Mouse (Mus musculus): ENCODE results near the gene Ank2.
"Not testable (repeated sequence)": the region's sequence is repeated elsewhere in the genome, so short reads cannot be mapped to it uniquely, and the experiment has no call there.

The Ank2 gene

DNA sequence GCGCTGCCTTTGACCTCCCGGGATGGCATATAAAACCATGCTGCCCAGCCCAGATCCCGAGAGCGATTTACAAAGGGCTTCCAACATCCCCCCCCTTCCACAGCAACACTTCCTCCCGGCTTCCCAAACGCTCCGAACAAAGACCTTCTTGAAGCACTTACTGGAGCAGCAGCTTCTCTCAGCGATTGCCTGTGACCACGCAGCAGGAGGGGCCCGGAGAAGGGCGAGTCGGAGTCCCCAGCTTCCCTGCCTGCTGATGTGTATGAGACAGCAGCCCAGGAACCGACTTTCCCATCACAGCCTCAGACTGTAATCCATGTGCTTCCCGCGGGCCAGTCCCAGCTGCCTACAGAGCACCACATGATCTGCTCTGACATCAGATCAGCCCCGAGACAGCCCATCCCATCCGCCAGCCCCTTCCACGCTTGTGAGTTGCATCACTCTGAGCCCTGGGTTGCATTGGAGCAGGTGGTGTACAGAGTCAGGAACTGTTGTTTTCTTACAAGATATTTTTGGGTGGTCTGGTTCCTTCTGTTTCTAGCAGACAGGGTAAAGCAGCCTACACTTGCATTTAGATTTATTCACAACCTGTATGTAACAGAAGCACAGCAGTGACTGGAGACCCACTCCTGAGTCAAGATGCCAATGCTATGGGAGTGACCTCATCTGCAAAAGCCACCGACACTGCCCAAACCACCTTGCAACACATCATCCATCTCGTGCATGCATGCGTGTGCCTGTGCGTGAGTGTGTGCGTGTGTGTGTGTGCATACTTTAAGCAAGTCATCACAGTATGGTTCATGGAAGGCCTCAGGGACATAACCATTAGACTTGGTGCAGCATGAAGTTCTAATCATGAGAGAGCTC is 90.2 kb downstream of the Ank2 start:
- DNase-seq: peak; percentile 99

DNA sequence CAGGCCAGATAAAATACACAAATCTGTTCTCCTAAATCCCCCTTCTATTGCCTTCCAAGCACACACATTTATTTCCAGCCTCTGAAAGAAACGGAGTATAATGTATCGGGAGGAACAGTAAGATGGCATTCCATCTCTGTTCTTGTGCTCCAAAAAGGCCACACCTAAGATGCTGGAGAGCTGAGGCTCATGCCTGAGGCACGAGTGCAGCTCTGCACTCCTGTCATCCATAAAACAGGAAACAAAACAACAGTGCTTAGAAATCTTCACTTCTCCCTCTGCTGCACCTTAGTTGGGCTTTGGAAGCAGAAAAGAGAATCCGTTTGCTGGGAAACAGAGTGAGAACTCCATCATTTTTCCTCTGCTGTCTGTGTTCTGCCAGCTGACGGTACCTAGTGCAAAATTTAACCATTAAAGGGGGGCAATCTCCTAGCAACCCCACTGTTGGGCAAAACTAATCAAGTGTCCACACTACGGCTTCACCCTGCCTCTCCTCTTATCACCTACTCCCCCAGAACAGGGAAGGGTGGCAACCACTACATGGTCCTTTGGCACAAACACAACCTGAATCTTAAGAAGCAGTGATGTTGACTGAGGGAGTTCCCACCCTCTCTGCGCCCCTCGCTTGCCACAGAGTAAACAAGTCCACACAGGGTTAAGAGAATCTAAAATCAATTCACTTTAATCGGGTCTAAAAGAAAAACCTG is 91.1 kb downstream of the Ank2 start:
- DNase-seq: no peak

DNA sequence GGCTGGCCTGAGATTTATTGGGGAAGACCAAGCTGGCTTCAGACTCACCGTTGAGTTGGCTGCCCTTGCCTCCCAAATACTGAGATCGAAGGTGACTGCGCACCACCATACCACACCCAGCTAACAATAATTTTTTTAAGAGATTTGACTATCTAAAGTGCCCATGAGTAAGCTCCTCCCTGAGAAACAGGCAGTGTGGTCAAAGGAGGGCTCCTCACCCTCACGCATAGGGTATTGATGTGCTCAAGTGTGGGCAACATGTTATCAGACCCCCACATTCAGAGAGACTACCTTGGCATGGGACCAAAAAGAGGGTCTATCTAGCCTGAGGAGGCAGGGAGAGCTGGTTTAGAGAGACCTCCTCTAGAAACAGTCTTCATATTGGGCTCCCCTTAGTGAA is 92.3 kb downstream of the Ank2 start:
- no peak for DNase-seq

DNA sequence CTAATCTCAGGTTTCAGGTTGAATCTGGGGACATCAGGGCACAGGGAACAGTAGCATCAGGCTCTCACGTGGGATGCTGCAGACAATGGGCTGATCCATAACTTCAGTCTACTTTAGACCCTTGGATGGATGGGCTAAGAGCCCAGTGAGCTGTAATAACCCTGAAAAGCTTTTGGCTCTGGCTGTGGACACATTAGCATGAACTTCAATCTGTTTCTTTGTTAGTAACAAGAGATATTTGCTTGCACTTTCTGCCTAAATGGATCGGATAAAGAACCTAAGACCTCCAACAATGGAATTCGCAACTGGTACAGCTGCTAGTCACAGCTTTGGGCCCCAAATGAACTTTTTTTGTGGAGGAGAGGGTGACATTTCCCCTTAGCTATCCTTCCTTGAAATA is 94.8 kb downstream of the Ank2 start:
- DNase-seq: no peak

DNA sequence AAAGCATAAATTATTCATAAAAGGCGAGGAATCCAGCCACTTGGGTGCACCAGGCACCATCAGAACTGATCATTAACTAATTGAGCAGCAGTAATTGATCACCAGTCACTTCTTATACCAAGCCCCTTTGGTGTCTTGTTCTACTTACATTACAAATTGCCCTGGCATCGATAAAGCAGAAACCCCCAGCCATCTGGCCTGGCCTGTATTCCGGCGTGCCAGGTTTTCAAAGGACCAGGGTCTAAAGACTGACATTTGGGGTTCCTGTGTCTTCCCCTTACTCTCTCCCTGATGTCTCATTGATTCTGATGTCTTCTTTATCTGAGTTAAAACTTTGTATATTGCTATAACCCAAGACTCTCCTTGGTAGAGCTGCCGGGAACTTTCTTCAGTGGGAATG is 98.2 kb downstream of the Ank2 start:
- DNase-seq: peak; percentile 83

DNA sequence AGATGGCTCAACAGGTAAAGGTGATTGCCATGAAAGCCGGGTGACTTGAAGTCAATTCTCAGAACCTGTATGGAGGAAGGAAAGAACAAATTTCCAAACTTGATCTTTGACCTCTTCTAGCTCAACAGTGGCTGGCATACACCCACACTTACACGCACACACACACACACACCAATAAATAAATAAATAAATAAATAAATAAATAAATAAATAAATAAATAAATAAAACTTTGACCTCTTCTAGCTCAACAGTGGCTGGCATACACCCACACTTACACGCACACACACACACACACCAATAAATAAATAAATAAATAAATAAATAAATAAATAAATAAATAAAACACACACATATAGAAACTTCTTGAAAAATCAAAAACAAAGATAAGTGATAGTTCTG is 98.7 kb downstream of the Ank2 start:
- DNase-seq: not testable (repeated sequence)

DNA sequence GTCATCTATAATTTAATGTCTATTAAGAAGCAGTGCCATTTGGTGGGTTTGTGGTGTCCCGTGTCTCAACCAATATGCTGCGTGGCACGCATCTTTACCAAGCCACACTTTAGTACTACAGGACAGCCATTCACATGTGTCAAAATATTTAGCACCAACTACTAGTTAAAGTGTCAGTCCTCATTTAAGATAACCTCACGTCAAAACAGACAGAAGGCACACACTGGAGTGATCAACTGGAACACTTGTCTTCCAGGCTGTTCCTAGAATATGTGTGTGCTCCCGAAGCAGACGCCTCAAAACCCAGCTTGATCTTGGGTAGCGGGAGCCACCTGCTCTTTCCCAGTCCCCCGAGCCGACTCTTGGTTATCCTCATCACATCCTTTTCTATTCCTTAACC is 101.4 kb downstream of the Ank2 start:
- no peak for DNase-seq

DNA sequence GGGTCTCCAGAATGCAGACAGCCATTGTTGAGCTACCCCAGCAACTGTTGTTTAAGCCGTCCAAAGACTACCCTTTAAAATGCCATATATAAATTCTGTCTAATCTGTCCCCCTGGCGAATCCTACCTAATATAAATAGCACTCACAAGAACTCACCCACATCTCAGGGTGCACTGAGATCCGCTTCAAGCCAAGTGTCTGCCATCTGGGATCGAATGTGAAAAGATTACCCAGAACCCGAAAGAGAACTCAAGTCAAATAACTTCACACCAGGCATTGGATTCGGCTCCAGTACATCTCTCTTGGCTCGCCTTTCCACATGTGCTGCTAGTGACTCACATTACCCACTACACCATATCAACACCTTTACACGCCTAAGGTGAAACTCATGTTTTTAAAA is 103.9 kb downstream of the Ank2 start:
- DNase-seq: no peak

DNA sequence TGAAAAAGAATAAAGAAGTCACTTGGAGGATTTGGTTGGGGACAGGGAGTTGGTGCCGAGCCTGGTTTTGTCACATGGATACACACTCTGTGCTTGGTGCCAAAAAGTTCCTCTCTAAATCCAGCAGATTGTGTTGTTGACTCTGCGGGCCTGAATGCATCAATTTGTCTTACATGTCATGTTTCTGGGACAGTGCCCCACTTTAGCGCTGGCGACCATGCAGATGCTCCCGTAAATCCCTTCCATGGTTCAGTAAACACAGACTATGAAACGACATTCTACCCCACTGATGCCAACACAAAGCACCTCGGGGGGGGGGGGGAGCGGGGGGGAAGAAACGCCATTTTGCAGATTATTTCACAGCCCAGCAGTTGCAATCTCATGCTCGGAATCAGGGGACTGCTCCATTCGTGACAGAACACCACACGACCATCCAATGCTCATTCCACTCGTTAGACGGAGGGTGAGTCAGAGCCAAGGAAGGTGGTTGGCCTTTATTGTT is 112.1 kb downstream of the Ank2 start:
- peak; percentile 39 for DNase-seq

DNA sequence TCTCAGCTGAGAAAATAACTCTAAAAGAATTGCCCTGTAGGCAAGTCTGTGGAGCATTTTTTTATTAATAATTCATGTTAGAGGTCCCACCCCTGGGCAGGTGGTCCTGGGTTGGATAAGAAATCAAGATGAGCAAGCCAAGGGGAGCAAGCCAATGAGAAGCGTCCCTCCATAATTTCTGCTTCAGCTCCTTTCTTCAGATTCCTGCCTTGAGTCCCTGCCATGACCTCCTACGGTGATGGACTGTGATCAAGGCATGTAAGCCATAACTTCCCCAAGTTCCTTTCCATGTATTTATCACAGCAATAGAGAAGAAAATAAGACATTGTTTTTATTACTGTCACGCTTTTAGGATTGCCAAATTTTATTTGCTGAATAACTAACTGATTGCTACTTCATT is 115.9 kb downstream of the Ank2 start:
- peak; percentile 66 for DNase-seq

DNA sequence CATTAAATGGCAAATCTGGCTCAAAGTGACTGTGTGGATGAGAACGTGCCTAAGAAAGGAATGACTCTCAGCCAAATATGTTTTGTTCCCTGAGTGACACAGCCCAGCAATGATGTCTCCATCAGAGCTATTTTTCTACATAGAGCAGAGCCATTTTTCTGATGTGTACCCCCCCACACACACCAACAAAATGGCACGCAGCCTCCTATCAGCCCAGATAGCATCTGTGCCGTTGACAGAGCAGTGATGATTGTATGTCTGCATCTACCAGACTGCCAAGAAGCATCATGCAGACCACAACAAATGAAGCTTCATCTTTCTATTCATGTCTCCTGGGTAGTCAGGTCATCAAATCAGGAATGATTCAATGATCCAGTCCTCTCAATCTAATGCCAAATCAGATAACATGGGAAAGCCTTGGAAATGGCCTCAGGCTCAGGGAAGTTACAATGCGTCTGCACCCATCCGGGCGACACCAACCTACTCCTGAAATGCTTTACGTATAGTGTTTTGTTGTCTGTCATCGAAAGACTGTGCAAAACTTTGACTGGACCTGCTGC is 122.2 kb downstream of the Ank2 start:
- DNase-seq: peak; percentile 74

DNA sequence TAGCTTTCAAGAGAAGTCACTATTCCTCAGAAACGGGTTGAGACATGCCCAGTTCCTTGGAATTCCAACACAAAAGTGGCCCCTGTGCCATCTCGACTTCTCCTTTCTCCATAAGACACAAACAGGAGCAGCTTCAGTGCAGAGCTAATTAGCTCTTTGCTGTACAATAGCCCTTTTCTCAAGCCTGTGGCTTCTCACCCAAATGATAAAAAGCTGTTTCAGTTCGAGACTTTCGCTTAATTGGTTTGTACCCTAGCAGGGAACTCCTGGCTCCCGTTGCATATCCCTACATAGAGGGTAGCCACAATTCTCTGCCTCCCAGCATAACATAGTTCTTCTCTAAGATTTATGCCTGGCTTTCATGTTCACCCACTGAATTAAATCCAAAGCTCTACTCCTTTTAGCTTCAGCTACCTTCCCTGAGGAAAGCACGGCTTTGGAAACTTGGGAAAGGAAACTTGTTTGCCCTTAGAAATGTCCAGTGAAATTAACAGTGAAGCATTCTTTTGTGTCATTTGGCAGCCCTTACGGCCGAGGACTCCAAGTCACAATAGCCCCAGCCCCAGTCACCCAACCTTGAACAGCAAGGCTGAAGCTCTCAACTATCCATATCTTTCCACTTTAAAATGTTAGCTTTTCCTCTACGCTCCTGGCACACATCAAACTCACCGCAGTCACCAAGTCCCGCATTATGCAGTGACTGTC is 123.0 kb downstream of the Ank2 start:
- DNase-seq: peak; percentile 66

DNA sequence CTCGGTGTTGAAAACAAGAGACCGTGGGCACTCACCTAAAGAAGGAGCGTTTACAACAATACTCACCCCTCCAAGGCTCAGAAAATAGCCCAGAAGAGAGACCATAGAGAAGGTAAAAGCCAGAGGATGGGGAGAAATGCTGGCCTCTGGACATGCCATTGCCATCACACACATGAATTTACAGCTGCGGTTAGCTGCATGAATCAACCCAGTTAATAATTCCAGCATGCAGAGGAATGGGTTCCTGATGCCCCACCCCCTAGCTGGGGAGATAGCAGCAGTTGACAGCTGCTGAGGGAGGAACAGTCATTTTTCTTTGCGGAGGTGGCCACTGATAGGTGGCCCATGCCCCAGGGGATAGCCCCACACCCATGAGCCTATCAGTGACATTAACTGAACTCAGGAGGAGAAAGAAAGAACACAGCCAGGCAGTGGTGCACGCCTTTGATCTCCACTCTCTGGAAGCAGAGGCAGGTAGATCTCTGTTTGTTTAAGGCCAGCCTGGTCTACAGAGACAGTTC is 124.9 kb downstream of the Ank2 start:
- peak; percentile 84 for DNase-seq

DNA sequence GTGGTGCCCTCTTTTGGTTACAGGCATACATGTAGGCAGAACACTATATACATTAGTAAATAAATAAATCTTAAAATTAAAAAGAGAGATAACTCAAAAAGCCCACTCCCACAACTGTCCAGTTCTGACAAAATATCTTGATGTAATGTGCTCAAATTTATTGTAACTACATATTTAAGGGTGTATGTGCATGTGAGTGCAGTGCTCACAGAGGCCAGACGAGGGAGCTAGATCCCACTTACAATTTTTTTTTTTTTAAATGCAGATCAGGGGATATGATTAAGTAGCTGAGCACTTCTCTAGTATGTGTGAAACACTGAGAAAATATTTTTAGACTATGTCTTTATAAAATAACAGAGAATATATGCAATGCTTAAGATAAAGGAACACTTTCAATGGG is 127.4 kb downstream of the Ank2 start:
- no peak for DNase-seq

DNA sequence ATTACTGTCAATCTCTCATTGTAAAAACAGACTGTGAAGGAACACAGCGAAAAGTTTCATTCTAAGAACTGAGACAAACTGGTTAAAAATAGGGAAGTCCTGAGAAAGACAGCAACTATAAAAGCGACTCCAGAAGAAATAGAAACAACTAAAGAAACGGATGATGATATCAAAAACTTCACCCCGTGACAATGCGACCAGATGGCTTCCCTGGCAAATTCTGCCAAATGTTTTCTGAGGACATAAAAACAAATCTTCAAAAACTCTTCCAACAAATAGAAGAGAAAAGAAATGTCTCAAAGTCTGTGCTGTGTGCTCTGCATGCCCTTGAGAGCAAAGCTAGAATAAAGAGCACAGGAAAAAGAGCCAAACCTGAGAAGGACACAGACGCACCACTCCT is 129.6 kb downstream of the Ank2 start:
- peak; percentile 24 for DNase-seq

DNA sequence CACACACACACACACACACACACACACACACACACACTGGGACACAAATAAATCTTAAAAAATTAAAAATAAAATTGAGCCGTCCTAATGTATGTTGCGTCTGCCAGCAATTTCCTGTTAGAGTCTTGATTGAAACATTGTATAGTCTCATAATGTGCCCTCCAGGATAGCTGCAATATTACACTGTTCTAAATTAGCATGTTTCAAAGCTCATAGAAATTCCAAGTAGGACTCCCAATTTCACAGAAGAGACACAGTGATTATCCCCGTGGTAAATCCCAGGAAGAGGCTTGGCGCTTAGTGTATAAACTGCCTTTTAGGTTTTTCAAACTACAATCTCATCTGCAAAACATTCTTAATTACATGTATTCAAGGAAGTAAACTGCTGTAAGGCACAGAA is 131.7 kb downstream of the Ank2 start:
- DNase-seq: peak; percentile 44

DNA sequence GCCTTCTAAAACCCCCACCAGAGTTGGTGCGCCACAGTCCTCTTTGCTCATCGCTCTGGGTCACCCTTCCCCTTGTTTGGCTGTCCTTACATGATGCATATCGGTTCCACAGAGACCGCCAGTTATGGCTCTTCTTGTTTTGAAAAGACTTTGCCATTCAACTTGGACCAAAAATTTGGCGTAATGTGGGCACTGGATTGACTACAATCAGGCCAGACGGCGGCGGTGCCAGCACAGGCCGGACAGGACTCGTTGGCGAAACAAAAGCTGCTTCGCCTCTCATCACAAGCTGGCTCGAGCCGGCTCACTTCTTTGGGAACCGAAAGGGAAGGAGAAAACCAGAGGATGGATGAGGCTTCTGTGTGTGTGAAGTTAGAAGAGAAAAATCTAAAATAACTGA is 135.6 kb downstream of the Ank2 start:
- DNase-seq: peak; percentile 84

DNA sequence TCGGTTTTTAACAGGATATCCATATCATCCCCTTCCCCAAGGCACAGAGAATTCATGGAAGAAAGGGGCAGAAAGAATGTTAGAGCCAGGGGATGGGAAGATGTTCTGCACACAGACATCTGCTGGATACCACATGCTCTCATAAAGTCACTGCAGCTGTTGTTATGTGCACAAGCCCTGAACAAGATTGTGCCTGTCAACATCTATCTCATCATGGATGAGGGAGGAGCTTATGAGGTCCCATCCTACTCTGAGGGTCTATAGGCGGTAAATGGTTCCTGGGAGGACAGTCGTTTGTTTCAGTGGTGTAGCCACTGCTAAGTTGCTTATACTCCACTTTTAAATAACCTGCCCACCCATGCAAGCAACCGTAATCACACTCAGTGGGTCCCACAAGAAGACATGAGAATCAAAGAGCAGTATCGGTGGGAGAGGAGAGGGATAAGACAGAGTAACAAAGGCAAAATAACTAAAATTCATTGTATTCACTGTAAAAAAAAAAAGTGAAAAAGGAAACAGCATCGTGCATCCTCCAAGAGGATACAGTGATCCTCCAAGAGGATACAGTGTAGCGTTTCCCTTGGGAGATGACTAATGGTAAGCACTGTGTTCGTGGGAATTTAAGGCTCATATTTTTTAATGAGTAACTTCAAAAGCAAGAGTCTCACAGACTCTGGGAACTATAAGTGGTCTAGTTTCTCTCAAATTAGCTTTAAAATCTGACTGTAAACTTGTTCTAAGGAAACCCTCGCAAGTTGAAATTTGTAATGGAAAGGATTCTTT is 136.3 kb downstream of the Ank2 start:
- peak; percentile 88 for DNase-seq

DNA sequence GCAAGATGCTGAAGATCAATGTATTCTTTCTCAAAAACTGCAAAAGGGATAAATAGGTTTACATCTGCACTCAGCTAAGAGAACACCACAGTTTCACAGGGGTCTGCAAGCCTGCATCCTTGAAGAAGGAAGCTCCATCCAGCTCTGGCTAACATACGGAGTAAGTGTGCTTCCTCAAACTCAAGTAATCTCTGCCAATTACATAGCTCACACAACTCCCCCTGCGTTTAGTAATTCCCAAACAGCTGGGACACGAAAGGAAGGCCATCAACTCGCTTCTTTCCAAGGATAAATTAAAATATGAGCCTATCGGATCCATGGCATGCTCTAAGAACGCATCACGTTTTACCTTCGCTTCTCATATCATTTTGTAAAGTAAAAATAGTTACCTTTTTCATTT is 137.3 kb downstream of the Ank2 start:
- DNase-seq: peak; percentile 94

DNA sequence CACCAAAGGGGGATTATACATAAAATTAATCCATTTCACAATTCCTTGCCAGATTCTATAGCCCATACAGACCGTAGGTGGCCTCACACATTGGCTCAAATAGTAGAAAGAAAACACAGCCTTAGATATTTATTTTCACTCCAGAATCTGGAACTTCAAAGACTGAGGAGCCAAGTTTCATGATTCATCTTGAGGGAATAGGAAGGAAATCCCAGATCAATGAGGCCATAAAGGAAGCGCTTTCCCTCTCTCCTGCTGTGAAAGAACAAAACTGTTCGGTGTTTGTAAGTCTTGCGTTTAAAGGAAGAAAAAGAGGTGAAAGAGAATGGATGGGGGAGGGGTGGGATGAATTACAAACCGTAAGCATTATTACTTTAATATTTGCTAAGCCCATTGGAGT is 137.8 kb downstream of the Ank2 start:
- peak; percentile 78 for DNase-seq

DNA sequence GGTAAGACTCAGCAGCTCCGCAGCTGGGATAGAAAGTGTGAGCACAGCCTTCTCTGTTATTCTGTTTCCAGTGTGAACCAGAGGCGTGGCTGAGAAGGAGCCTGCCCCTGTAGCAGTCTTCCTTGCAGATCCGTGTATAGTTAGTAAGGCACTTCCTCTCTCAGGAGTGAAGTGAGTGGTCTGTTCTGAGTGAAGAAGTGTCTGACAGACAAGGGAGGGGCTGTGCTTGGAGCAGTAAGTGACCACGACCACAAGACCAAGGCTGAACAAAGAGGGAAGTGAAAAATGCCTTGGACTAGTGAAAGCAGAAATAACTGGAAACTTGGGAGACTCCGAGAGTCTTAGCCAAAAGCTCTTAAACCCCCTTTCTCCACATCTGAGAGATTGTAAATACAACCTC is 143.9 kb downstream of the Ank2 start:
- DNase-seq: peak; percentile 96

All from heart, adult 11 months (tissue).